Mouse (Mus musculus) CH12F3 (cell line): ENCODE measurements around the gene Rrm2.
"Not testable (repeated sequence)": the region's sequence is repeated elsewhere in the genome, so short reads cannot be mapped to it uniquely, and the experiment has no call there.

ENCODE experiments used
- in situ Hi-C: fragments of 300-500 bp; cut with MboI; formaldehyde crosslinking; loops from 2 replicates; pipeline ENCODE4 v1.14.3; 2020; ENCODE audit warnings: low sequenced_read_pairs

The Rrm2 gene

GRCm38 (mm10) chr12:24707954-24708823 is at the start of gene Rrm2:
Gene Rrm2, plus strand, starts transcription at chr12:24708241.
- in situ Hi-C loops, result no loop called here

- in situ Hi-C loops, result no loop called here
Measured at GRCm38 (mm10) chr12:24658998-24659397, 49.0 kb upstream of the Rrm2 start.

GRCm38 (mm10) chr12:24659923-24660322 is 48.1 kb upstream of the Rrm2 start:
- in situ Hi-C loops, result no loop called here

GRCm38 (mm10) chr12:24661100-24661499 is 46.9 kb upstream of the Rrm2 start:
- in situ Hi-C loops, result no loop called here

- in situ Hi-C loops, result no loop called here
Measured at GRCm38 (mm10) chr12:24662131-24662530, 45.9 kb upstream of the Rrm2 start.

- in situ Hi-C loops, result no loop called here
Measured at GRCm38 (mm10) chr12:24680096-24680491, 27.9 kb upstream of the Rrm2 start.

GRCm38 (mm10) chr12:24680492-24681285 is 27.4 kb upstream of the Rrm2 start:
- in situ Hi-C loops, result no loop called here

GRCm38 (mm10) chr12:24681286-24682023 is 26.6 kb upstream of the Rrm2 start, which contains the start of gene Cys1:
Gene Cys1, minus strand, starts transcription at chr12:24681813.
- in situ Hi-C loops, result no loop called here

- in situ Hi-C loops, result no loop called here
Measured at GRCm38 (mm10) chr12:24682563-24682962, 25.5 kb upstream of the Rrm2 start.

- in situ Hi-C loops, result no loop called here
Measured at GRCm38 (mm10) chr12:24683461-24683860, 24.6 kb upstream of the Rrm2 start.

GRCm38 (mm10) chr12:24686038-24686695 is 21.9 kb upstream of the Rrm2 start:
- in situ Hi-C loops, result loop anchor here (5.0 kb wide), 1 partner anchor 74 kb away; no protein-coding TSS in a partner anchor

GRCm38 (mm10) chr12:24686696-24687346 is 21.2 kb upstream of the Rrm2 start:
- in situ Hi-C loops, result loop anchor here (5.0 kb wide), 1 partner anchor 75 kb away; no protein-coding TSS in a partner anchor

GRCm38 (mm10) chr12:24690351-24690750 is 17.7 kb upstream of the Rrm2 start:
- in situ Hi-C loops, result no loop called here

GRCm38 (mm10) chr12:24696500-24697483 is 11.2 kb upstream of the Rrm2 start:
- in situ Hi-C loops, result no loop called here

- in situ Hi-C loops, result no loop called here
Measured at GRCm38 (mm10) chr12:24697484-24698204, 10.4 kb upstream of the Rrm2 start.

GRCm38 (mm10) chr12:24698514-24698913 is 9.5 kb upstream of the Rrm2 start:
- in situ Hi-C loops, result no loop called here

GRCm38 (mm10) chr12:24699578-24699977 is 8.5 kb upstream of the Rrm2 start:
- in situ Hi-C loops, result no loop called here

- in situ Hi-C loops, result not testable (repeated sequence)
Measured at GRCm38 (mm10) chr12:24701621-24702020, 6.4 kb upstream of the Rrm2 start.
